Mouse (Mus musculus): ENCODE results near the gene Tro. TPM values are rescaled to one million over a fixed set of nuclear protein-coding genes. Genes with fewer than 3 reads are reported as not detected.

Gene Tro
- 0.45 and 0.50 TPM in 2 replicates for polyA plus RNA-seq (2012; rRNA removed)

GRCm38 (mm10) chrX:150656908-150657796, at the start of gene Tro:
Tro (minus strand) TSS chrX:150657583.
- no peaks in the 10 kb centered on the region for H3K27me3 ChIP-seq (ENCODE audit: control insufficient read depth, insufficient read depth, low read length)
- DNase-seq (ENCODE audit: low read depth in 1 of 2, low spot score in 2 of 2), result no peak
- 37% methylated on average over 37 of the region's 37 CpGs for WGBS
- no peak within 1 kb of the TSS for H3K4me3 ChIP-seq (ENCODE audit: extremely low read depth, insufficient read depth, insufficient read length)
- no peaks in the 10 kb centered on the region for H3K36me3 ChIP-seq (ENCODE audit: control insufficient read depth, insufficient read depth, low read length)
- H3K27ac ChIP-seq (ENCODE audit: insufficient read depth, low read length), result no peak within 1 kb of the TSS
- no peaks in the 10 kb centered on the region for H3K4me1 ChIP-seq (ENCODE audit: control insufficient read depth, insufficient read depth, insufficient read length)
- TF ChIP-seq CTCF (IDR thresholded peaks at IDR 0.05; ENCODE audit: extremely low read depth, insufficient read depth, insufficient read length, insufficient replicate concordance) (no peak), POLR2A (IDR thresholded peaks at IDR 0.05; ENCODE audit: low read depth, low read length) (no peak)

GRCm38 (mm10) chrX:150677505-150677904, 20.1 kb upstream of the Tro start:
- TF ChIP-seq POLR2A (IDR thresholded peaks at IDR 0.05; ENCODE audit: low read depth, low read length) (no peak), CTCF (IDR thresholded peaks at IDR 0.05; ENCODE audit: extremely low read depth, insufficient read depth, insufficient read length, insufficient replicate concordance) (no peak)
- Histone ChIP-seq H3K36me3 (ENCODE audit: control insufficient read depth, insufficient read depth, low read length) (no peaks in the 10 kb centered on the region), H3K27me3 (ENCODE audit: control insufficient read depth, insufficient read depth, low read length) (no peaks in the 10 kb centered on the region), H3K27ac (ENCODE audit: insufficient read depth, low read length) (no peak overlapping the region), H3K4me3 (ENCODE audit: extremely low read depth, insufficient read depth, insufficient read length) (no peak overlapping the region), H3K4me1 (ENCODE audit: control insufficient read depth, insufficient read depth, insufficient read length) (no peaks in the 10 kb centered on the region)
- no peak for DNase-seq (ENCODE audit: low read depth in 1 of 2, low spot score in 2 of 2)
- WGBS, result 72% methylated on average over 1 of the region's 1 CpGs

GRCm38 (mm10) chrX:150662809-150663208, 5.4 kb upstream of the Tro start:
- WGBS, result 55% methylated on average over 4 of the region's 4 CpGs
- H3K36me3 ChIP-seq (ENCODE audit: control insufficient read depth, insufficient read depth, low read length), result no peaks in the 10 kb centered on the region
- TF ChIP-seq CTCF (IDR thresholded peaks at IDR 0.05; ENCODE audit: extremely low read depth, insufficient read depth, insufficient read length, insufficient replicate concordance), result no peak
- TF ChIP-seq POLR2A (IDR thresholded peaks at IDR 0.05; ENCODE audit: low read depth, low read length), result no peak
- H3K4me3 ChIP-seq (ENCODE audit: extremely low read depth, insufficient read depth, insufficient read length), result no peak overlapping the region
- H3K4me1 ChIP-seq (ENCODE audit: control insufficient read depth, insufficient read depth, insufficient read length), result no peaks in the 10 kb centered on the region
- no peak overlapping the region for H3K27ac ChIP-seq (ENCODE audit: insufficient read depth, low read length)
- DNase-seq (ENCODE audit: low read depth in 1 of 2, low spot score in 2 of 2), result peak in 1 of 2 experiments; percentile 3
- no peaks in the 10 kb centered on the region for H3K27me3 ChIP-seq (ENCODE audit: control insufficient read depth, insufficient read depth, low read length)

DNA sequence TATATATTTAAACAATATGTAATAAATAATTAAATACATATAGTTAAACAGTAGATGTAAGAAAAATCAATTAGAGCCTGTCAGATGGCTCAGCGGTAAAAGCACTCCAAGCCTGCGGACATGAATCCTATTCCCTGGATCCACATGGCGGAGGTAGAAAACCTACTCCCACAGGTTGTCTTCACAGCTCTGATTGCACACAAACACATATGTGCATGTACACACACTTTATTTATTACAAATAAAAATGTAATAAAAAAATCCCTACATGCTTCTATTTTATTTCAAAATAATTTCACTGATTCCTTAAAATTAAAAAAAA, 375 bp upstream of the Tro start:
- no peaks in the 10 kb centered on the region for H3K36me3 ChIP-seq (ENCODE audit: control insufficient read depth, insufficient read depth, low read length)
- H3K4me1 ChIP-seq (ENCODE audit: control insufficient read depth, insufficient read depth, insufficient read length), result no peaks in the 10 kb centered on the region
- no peak for TF ChIP-seq POLR2A (IDR thresholded peaks at IDR 0.05; ENCODE audit: low read depth, low read length)
- no peak for TF ChIP-seq CTCF (IDR thresholded peaks at IDR 0.05; ENCODE audit: extremely low read depth, insufficient read depth, insufficient read length, insufficient replicate concordance)
- 89% methylated on average over 3 of the region's 3 CpGs for WGBS
- H3K4me3 ChIP-seq (ENCODE audit: extremely low read depth, insufficient read depth, insufficient read length), result no peak overlapping the region
- no peak overlapping the region for H3K27ac ChIP-seq (ENCODE audit: insufficient read depth, low read length)
- no peak for DNase-seq (ENCODE audit: low read depth in 1 of 2, low spot score in 2 of 2)
- no peaks in the 10 kb centered on the region for H3K27me3 ChIP-seq (ENCODE audit: control insufficient read depth, insufficient read depth, low read length)

DNA sequence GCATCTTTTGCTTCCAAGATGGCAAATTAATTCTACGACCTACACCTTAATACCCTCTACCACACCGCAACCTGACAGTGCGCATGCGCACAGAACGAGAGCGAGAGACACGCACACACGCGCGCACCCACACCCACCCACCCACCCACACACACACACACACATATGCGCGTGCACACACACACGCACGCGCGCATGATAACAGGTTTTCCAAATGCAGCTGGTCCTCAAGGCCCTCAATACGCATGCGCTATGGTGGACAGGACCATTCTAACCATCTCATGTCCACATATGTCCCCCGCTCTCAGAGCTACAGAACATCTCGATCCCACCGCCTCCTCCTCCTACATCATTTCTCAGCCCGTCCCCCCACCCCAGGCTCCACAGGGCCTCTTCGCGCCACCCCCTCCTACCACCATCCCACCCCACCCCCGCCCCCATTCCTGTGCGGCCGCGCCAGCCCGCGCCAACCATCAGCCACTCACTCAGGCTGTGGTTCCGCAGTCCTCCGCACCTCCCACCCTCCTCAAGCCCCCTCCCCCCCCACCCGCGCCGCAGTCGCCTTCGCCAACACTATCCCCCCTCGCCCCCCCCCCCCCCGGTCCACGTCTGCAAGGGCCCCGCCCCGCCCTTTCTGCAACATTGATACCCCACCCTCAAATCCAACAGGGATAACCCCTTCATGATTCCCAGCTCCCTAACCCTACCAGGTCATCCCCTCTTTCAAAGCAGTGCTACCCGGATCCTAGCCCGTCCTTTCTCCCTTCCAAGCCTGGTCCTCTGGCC, 1.1 kb downstream of the Tro start:
- no peaks in the 10 kb centered on the region for H3K36me3 ChIP-seq (ENCODE audit: control insufficient read depth, insufficient read depth, low read length)
- no peaks in the 10 kb centered on the region for H3K27me3 ChIP-seq (ENCODE audit: control insufficient read depth, insufficient read depth, low read length)
- no peaks in the 10 kb centered on the region for H3K4me1 ChIP-seq (ENCODE audit: control insufficient read depth, insufficient read depth, insufficient read length)
- DNase-seq (ENCODE audit: low read depth in 1 of 2, low spot score in 2 of 2), result no peak
- TF ChIP-seq CTCF (IDR thresholded peaks at IDR 0.05; ENCODE audit: extremely low read depth, insufficient read depth, insufficient read length, insufficient replicate concordance) (no peak), POLR2A (IDR thresholded peaks at IDR 0.05; ENCODE audit: low read depth, low read length) (no peak)
- H3K27ac ChIP-seq (ENCODE audit: insufficient read depth, low read length), result no peak overlapping the region
- 57% methylated on average over 31 of the region's 44 CpGs for WGBS
- H3K4me3 ChIP-seq (ENCODE audit: extremely low read depth, insufficient read depth, insufficient read length), result no peak overlapping the region

GRCm38 (mm10) chrX:150636421-150636820, 21.0 kb downstream of the Tro start:
- no peak overlapping the region for H3K27ac ChIP-seq (ENCODE audit: insufficient read depth, low read length)
- no peaks in the 10 kb centered on the region for H3K27me3 ChIP-seq (ENCODE audit: control insufficient read depth, insufficient read depth, low read length)
- H3K4me1 ChIP-seq (ENCODE audit: control insufficient read depth, insufficient read depth, insufficient read length), result no peaks in the 10 kb centered on the region
- no peak overlapping the region for H3K4me3 ChIP-seq (ENCODE audit: extremely low read depth, insufficient read depth, insufficient read length)
- 72% methylated on average over 1 of the region's 1 CpGs for WGBS
- no peak for DNase-seq (ENCODE audit: low read depth in 1 of 2, low spot score in 2 of 2)
- no peak for TF ChIP-seq CTCF (IDR thresholded peaks at IDR 0.05; ENCODE audit: extremely low read depth, insufficient read depth, insufficient read length, insufficient replicate concordance)
- TF ChIP-seq POLR2A (IDR thresholded peaks at IDR 0.05; ENCODE audit: low read depth, low read length), result no peak
- H3K36me3 ChIP-seq (ENCODE audit: control insufficient read depth, insufficient read depth, low read length), result no peaks in the 10 kb centered on the region

Data from spleen, adult 2 months (tissue).